Mouse (Mus musculus) forebrain, embryonic 16.5 days (tissue): ENCODE results near the gene Gm29133. TPM values are rescaled to one million over a fixed set of nuclear protein-coding genes. Genes with fewer than 3 reads are reported as not detected.

Experiments used
- ATAC-seq: fragments of 200-750 bp; cut with Nextera tagmentation; 2 replicates; pipeline ENCODE4 v1.8.0; 2017; ENCODE audit warnings: mild to moderate bottlenecking, moderate library complexity
- H3K27ac ChIP-seq: fragments of 300-500 bp; sonication (generic); 2 replicates; pipeline ENCODE4 v1.5.1; 2014; ENCODE audit warnings: low read length, control low read depth
- H3K27me3 ChIP-seq: fragments of 300-500 bp; sonication (generic); replicated peaks from 2 replicates; pipeline ENCODE4 v1.6.1; 2014; ENCODE audit warnings: low read length; ENCODE audit not compliant: control insufficient read depth, insufficient read depth
- H3K36me3 ChIP-seq: fragments of 300-500 bp; sonication (generic); 2 replicates; pipeline ENCODE4 v1.6.1; 2014; ENCODE audit not compliant: control insufficient read depth, insufficient read depth
- H3K4me1 ChIP-seq: fragments of 300-500 bp; sonication (generic); replicated peaks from 2 replicates; pipeline ENCODE4 v1.6.1; 2014; ENCODE audit warnings: low read length; ENCODE audit not compliant: control insufficient read depth, insufficient read depth
- H3K4me2 ChIP-seq: fragments of 300-500 bp; sonication (generic); 2 replicates; pipeline ENCODE4 v1.6.1; 2014; ENCODE audit warnings: mild to moderate bottlenecking, low read length, control low read depth
- H3K4me3 ChIP-seq: fragments of 300-500 bp; sonication (generic); replicated peaks from 2 replicates; pipeline ENCODE4 v1.5.1; 2014; ENCODE audit warnings: mild to moderate bottlenecking, low read length, control low read depth
- H3K9ac ChIP-seq: fragments of 300-500 bp; sonication (generic); replicated peaks from 2 replicates; pipeline ENCODE4 v1.6.1; 2014; ENCODE audit warnings: low read depth, low read length, control low read depth
- H3K9me3 ChIP-seq: fragments of 300-500 bp; sonication (generic); 2 replicates; pipeline ENCODE4 v1.6.1; 2016; ENCODE audit warnings: low read length; ENCODE audit not compliant: control insufficient read depth
- WGBS: fragments of 180-500 bp; shearing (Covaris S2); extraction: QIAGEN DNeasy Blood & Tissue Kit; methylation state at CpG from one replicate; pipeline ENCODE4 v1.1.7; 2014; 5-methylcytosine and 5-hydroxymethylcytosine counted together
- polyA plus RNA-seq: library from polyadenylated mRNA; unstranded; fragments of >200 nt; fragmentation: Nextera tagmentation; extraction: Ambion mirVana; gene quantifications from 2 replicates; pipeline ENCODE4 v1.2.1, GENCODE M21; 2015

Gene Gm29133
- polyA plus RNA-seq, 1 experiment from 2014 or later = not detected

GRCm38 (mm10) chr3:75763351-75763750 lies 15.4 kb downstream of the Gm29133 start:
- no peak for ATAC-seq

GRCm38 (mm10) chr3:75774253-75774652 lies 26.3 kb downstream of the Gm29133 start:
- Histone ChIP-seq H3K27me3 (no peaks in the 10 kb centered on the region), H3K4me3 (no peak overlapping the region), H3K4me2 (no peak overlapping the region), H3K36me3 (no peaks in the 10 kb centered on the region), H3K9me3 (no peaks in the 10 kb centered on the region), H3K4me1 (no peaks in the 10 kb centered on the region), H3K27ac (no peak overlapping the region), H3K9ac (no peak overlapping the region)
- no peak for ATAC-seq
- 92% methylated on average over 2 of the region's 2 CpGs for WGBS

More at GRCm38 (mm10) chr3:75763351-75763750, 15.4 kb downstream of the Gm29133 start:
- Histone ChIP-seq H3K27me3 (no peaks in the 10 kb centered on the region), H3K27ac (no peak overlapping the region), H3K9ac (no peak overlapping the region), H3K9me3 (no peaks in the 10 kb centered on the region), H3K4me1 (no peaks in the 10 kb centered on the region), H3K36me3 (no peaks in the 10 kb centered on the region), H3K4me2 (no peak overlapping the region), H3K4me3 (no peak overlapping the region)
- 68% methylated on average over 2 of the region's 2 CpGs for WGBS

GRCm38 (mm10) chr3:75808001-75808400 lies 60.0 kb downstream of the Gm29133 start:
- H3K4me1 ChIP-seq = no peaks in the 10 kb centered on the region
- no peak overlapping the region for H3K4me3 ChIP-seq
- no peak for ATAC-seq
- H3K9ac ChIP-seq = no peak overlapping the region
- H3K27ac ChIP-seq = no peak overlapping the region
- no peaks in the 10 kb centered on the region for H3K9me3 ChIP-seq
- no peaks in the 10 kb centered on the region for H3K36me3 ChIP-seq
- no peaks in the 10 kb centered on the region for H3K27me3 ChIP-seq
- no peak overlapping the region for H3K4me2 ChIP-seq

GRCm38 (mm10) chr3:75823934-75824333 lies 75.9 kb downstream of the Gm29133 start:
- Histone ChIP-seq H3K36me3 (no peaks in the 10 kb centered on the region), H3K9ac (no peak overlapping the region), H3K9me3 (no peaks in the 10 kb centered on the region), H3K4me3 (no peak overlapping the region), H3K4me2 (no peak overlapping the region), H3K27me3 (no peaks in the 10 kb centered on the region), H3K27ac (no peak overlapping the region), H3K4me1 (no peaks in the 10 kb centered on the region)
- no peak for ATAC-seq
- 93% methylated on average over 1 of the region's 1 CpGs for WGBS

GRCm38 (mm10) chr3:75824458-75824857 lies 76.5 kb downstream of the Gm29133 start:
- no peak overlapping the region for H3K27ac ChIP-seq
- H3K9me3 ChIP-seq = no peaks in the 10 kb centered on the region
- H3K4me3 ChIP-seq = no peak overlapping the region
- H3K27me3 ChIP-seq = no peaks in the 10 kb centered on the region
- H3K36me3 ChIP-seq = no peaks in the 10 kb centered on the region
- H3K4me2 ChIP-seq = no peak overlapping the region
- H3K4me1 ChIP-seq = no peaks in the 10 kb centered on the region
- ATAC-seq = no peak
- 100% methylated on average over 1 of the region's 1 CpGs for WGBS
- no peak overlapping the region for H3K9ac ChIP-seq

- H3K4me3 ChIP-seq = no peak overlapping the region
- no peaks in the 10 kb centered on the region for H3K36me3 ChIP-seq
- no peak overlapping the region for H3K27ac ChIP-seq
- ATAC-seq = no peak
- H3K27me3 ChIP-seq = no peaks in the 10 kb centered on the region
- H3K4me2 ChIP-seq = no peak overlapping the region
- no peaks in the 10 kb centered on the region for H3K9me3 ChIP-seq
- WGBS = 80% methylated on average over 2 of the region's 2 CpGs
- H3K4me1 ChIP-seq = no peaks in the 10 kb centered on the region
- no peak overlapping the region for H3K9ac ChIP-seq
Measured at GRCm38 (mm10) chr3:75834827-75835226, 86.8 kb downstream of the Gm29133 start.

GRCm38 (mm10) chr3:75835286-75835967 lies 87.4 kb downstream of the Gm29133 start:
- WGBS = 85% methylated on average over 5 of the region's 5 CpGs

More at GRCm38 (mm10) chr3:75835286-75835967, 87.4 kb downstream of the Gm29133 start:
- no peaks in the 10 kb centered on the region for H3K36me3 ChIP-seq
- no peak overlapping the region for H3K4me2 ChIP-seq
- no peaks in the 10 kb centered on the region for H3K27me3 ChIP-seq
- H3K27ac ChIP-seq = no peak overlapping the region
- no peak for ATAC-seq
- H3K9ac ChIP-seq = no peak overlapping the region
- no peak overlapping the region for H3K4me3 ChIP-seq
- H3K9me3 ChIP-seq = no peaks in the 10 kb centered on the region
- no peaks in the 10 kb centered on the region for H3K4me1 ChIP-seq

Other genes with a start within 250 kb of the Gm29133 start
- 82.6 and 88.9 TPM in 2 replicates for gene Pdcd10, start 191.3 kb upstream of the Gm29133 start, polyA plus RNA-seq
- 128 and 147 TPM in 2 replicates for gene Serpini1, start 190.7 kb upstream of the Gm29133 start, polyA plus RNA-seq
- gene Golim4, start 208.8 kb downstream of the Gm29133 start, polyA plus RNA-seq = 28.7 and 33.9 TPM in 2 replicates